Mouse (Mus musculus): ENCODE results near the gene Nxph2. TPM values are rescaled to one million over a fixed set of nuclear protein-coding genes. Genes with fewer than 3 reads are reported as not detected.

Nxph2 gene
- not detected for polyA plus RNA-seq (2014; fragmentation: Illumina TruSeq; extraction: RNeasy Lipid Tissue Mini Kit (QIAGEN cat#74804); ENCODE audit: low read depth, low replicate concordance)

GRCm38 (mm10) chr2:23320746-23321585 is at the start of gene Nxph2:
Gene Nxph2 (plus strand): TSS chr2:23321246.

Other genes with a start within 250 kb of the Nxph2 start
- gene Mastl, start 165.2 kb upstream of the Nxph2 start, polyA plus RNA-seq (2014; fragmentation: Illumina TruSeq; extraction: RNeasy Lipid Tissue Mini Kit (QIAGEN cat#74804); ENCODE audit: low read depth, low replicate concordance): 0.26 TPM
- 119 TPM for gene Yme1l1, start 164.9 kb upstream of the Nxph2 start, polyA plus RNA-seq (2014; fragmentation: Illumina TruSeq; extraction: RNeasy Lipid Tissue Mini Kit (QIAGEN cat#74804); ENCODE audit: low read depth, low replicate concordance)
- not detected for gene 4931423N10Rik, start 113.8 kb upstream of the Nxph2 start, polyA plus RNA-seq (2014; fragmentation: Illumina TruSeq; extraction: RNeasy Lipid Tissue Mini Kit (QIAGEN cat#74804); ENCODE audit: low read depth, low replicate concordance)

Measured in liver, adult 10 weeks (tissue).